Mouse (Mus musculus) splenic B cell, adult 2 months (primary cell): ENCODE measurements around the gene Chd5.

Experiments
- DNase-seq: peaks from one replicate; pipeline ENCODE4 v3.0.0-alpha.2; 2011; ENCODE audit warnings: low read depth, low spot score
- H3K27me3 ChIP-seq: 2 replicates; pipeline ENCODE4 v1.6.1; 2012; ENCODE audit warnings: mild to moderate bottlenecking, low read length, moderate library complexity, mixed read lengths; ENCODE audit not compliant: control insufficient read depth, poor library complexity, insufficient read depth, severe bottlenecking
- H3K36me3 ChIP-seq: 2 replicates; pipeline ENCODE4 v1.6.1; 2012; ENCODE audit warnings: mild to moderate bottlenecking, low read length, moderate library complexity, mixed read lengths; ENCODE audit not compliant: control insufficient read depth, poor library complexity, insufficient read depth, severe bottlenecking

Chd5 gene

GRCm38 (mm10) chr4:152333587-152333986, 4.9 kb upstream of the Chd5 start:
- Histone ChIP-seq H3K36me3 (peaks cover 12% of the 10 kb centered on the region), H3K27me3 (no peaks in the 10 kb centered on the region)
- no peak for DNase-seq

- DNase-seq: no peak
- H3K27me3 ChIP-seq: no peaks in the 10 kb centered on the region
- H3K36me3 ChIP-seq: peaks cover 5% of the 10 kb centered on the region
Measured at GRCm38 (mm10) chr4:152337772-152338171, 679 bp upstream of the Chd5 start.

- peaks cover 3% of the 10 kb centered on the region; the same call in 1 of the 2 replicates for H3K36me3 ChIP-seq
- no peak for DNase-seq
- H3K27me3 ChIP-seq: no peaks in the 10 kb centered on the region
Measured at GRCm38 (mm10) chr4:152339293-152339790, 891 bp downstream of the Chd5 start.

- peaks cover 1% of the 10 kb centered on the region; the same call in 1 of the 2 replicates for H3K36me3 ChIP-seq
- no peaks in the 10 kb centered on the region for H3K27me3 ChIP-seq
- peak; percentile 33 for DNase-seq
Measured at GRCm38 (mm10) chr4:152340584-152341284, 2.3 kb downstream of the Chd5 start.

GRCm38 (mm10) chr4:152343296-152343695, 4.8 kb downstream of the Chd5 start:
- DNase-seq: peak; percentile 46
- no peaks in the 10 kb centered on the region for H3K36me3 ChIP-seq
- H3K27me3 ChIP-seq: no peaks in the 10 kb centered on the region

GRCm38 (mm10) chr4:152344651-152345050, 6.2 kb downstream of the Chd5 start:
- no peaks in the 10 kb centered on the region for H3K36me3 ChIP-seq

GRCm38 (mm10) chr4:152345120-152345889, 6.9 kb downstream of the Chd5 start:
- Histone ChIP-seq H3K27me3 (no peaks in the 10 kb centered on the region), H3K36me3 (no peaks in the 10 kb centered on the region)
- no peak for DNase-seq

More at GRCm38 (mm10) chr4:152344651-152345050, 6.2 kb downstream of the Chd5 start:
- no peaks in the 10 kb centered on the region for H3K27me3 ChIP-seq
- DNase-seq: no peak

- no peaks in the 10 kb centered on the region for H3K27me3 ChIP-seq
- no peaks in the 10 kb centered on the region for H3K36me3 ChIP-seq
- peak; percentile 20 for DNase-seq
Measured at GRCm38 (mm10) chr4:152349837-152350381, 11.5 kb downstream of the Chd5 start.

- DNase-seq: no peak
- Histone ChIP-seq H3K27me3 (no peaks in the 10 kb centered on the region), H3K36me3 (no peaks in the 10 kb centered on the region)
Measured at GRCm38 (mm10) chr4:152350722-152351421, 12.4 kb downstream of the Chd5 start.

- no peaks in the 10 kb centered on the region for H3K36me3 ChIP-seq
- DNase-seq: no peak
- no peaks in the 10 kb centered on the region for H3K27me3 ChIP-seq
Measured at GRCm38 (mm10) chr4:152351422-152352305, 13.2 kb downstream of the Chd5 start.

GRCm38 (mm10) chr4:152353886-152354637, 15.6 kb downstream of the Chd5 start:
- H3K36me3 ChIP-seq: no peaks in the 10 kb centered on the region
- no peaks in the 10 kb centered on the region for H3K27me3 ChIP-seq
- no peak for DNase-seq

GRCm38 (mm10) chr4:152355672-152356071, 17.2 kb downstream of the Chd5 start:
- no peak for DNase-seq
- Histone ChIP-seq H3K36me3 (no peaks in the 10 kb centered on the region), H3K27me3 (no peaks in the 10 kb centered on the region)

GRCm38 (mm10) chr4:152359700-152360099, 21.2 kb downstream of the Chd5 start:
- H3K36me3 ChIP-seq: no peaks in the 10 kb centered on the region

More at GRCm38 (mm10) chr4:152359700-152360099, 21.2 kb downstream of the Chd5 start:
- no peak for DNase-seq
- H3K27me3 ChIP-seq: no peaks in the 10 kb centered on the region
